Mouse (Mus musculus) C2C12 (cell line): ENCODE data around the gene Gm8246.
"Not testable (repeated sequence)": the region's sequence is repeated elsewhere in the genome, so short reads cannot be mapped to it uniquely, and the experiment has no call there.

Experiments
- CEBPB ChIP-seq: IDR thresholded peaks from one replicate; pipeline ENCODE4 v1.6.1; 2011; ENCODE audit warnings: low read depth, mild to moderate bottlenecking, control low read depth, moderate library complexity
- CTCF ChIP-seq: IDR thresholded peaks from one replicate; pipeline ENCODE4 v1.5.1; 2011; ENCODE audit not compliant: control insufficient read depth, insufficient read depth, insufficient read length
- MYOD1 ChIP-seq: IDR thresholded peaks from one replicate; pipeline ENCODE4 v1.6.1; 2011; ENCODE audit warnings: low read depth; ENCODE audit not compliant: control insufficient read depth, insufficient read length
- USF1 ChIP-seq: IDR thresholded peaks from one replicate; pipeline ENCODE4 v1.6.1; 2011; ENCODE audit warnings: low read depth, mild to moderate bottlenecking, control low read depth, moderate library complexity

GRCm38 (mm10) chr14:5460469-5460868, 17.2 kb downstream of the Gm8246 start:
- not testable (repeated sequence) for TF ChIP-seq CTCF, MYOD1, USF1, CEBPB
